Mouse (Mus musculus): ENCODE measurements around the gene Dnah11. TPM values are rescaled to one million over a fixed set of nuclear protein-coding genes. Genes with fewer than 3 reads are reported as not detected.
A peak's percentile ranks its signal among the peaks of the same experiment; 100 is the strongest.

Dnah11 gene
- polyA plus RNA-seq (2011; ENCODE audit: insufficient read depth, insufficient read length, low replicate concordance, missing spikeins): not detected in 2 replicates

DNA sequence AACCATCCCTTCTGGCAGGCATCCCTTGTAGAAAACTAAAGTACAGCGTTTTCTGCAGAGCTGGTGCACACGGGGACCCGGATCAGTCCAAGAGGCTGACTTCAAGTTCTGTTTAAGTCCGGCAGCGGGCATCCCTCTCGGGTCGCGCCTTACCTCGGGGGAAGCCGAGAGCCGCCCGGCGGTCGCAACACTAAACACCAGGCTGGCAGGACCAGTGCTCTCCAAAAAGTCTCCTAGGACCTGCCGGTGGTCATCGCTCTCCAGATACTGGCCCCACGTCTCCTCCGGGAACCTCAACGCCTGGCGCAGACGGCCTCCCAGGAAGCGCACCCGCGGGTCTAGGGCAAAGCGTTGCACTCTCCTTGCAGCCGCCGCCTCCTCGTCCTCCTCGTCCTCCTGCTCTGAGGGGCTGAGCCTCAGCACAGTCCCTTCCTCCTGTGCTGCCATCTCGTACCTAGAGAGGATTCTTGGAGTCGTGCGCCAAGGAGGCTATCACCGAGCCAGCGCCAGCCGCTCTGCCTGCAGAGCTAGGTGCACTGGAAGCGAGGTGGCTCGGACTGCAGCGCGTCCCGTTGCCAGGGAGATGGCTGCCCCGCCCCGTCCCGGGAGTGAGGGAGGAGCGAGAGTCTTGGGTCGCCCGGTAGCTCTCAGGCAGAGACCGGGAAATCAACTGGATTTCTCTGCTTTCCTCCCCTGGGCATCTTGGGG lies at the start of gene Dnah11:
TSS of gene Dnah11 (minus strand) at position 658 of the 708 bp plus-strand sequence.
- WGBS: under 1% methylated on average over 47 of the region's 47 CpGs
- no peak within 1 kb of the TSS for H3K27ac ChIP-seq (ENCODE audit: control insufficient read depth, insufficient read depth, low read depth, low read length, poor library complexity)
- no peaks in the 10 kb centered on the region for H3K4me1 ChIP-seq (ENCODE audit: control insufficient read depth, insufficient read depth, low read length)
- no peak for TF ChIP-seq POLR2A (IDR thresholded peaks at IDR 0.05; ENCODE audit: borderline replicate concordance, control insufficient read depth, low read depth, low read length)
- no peak for TF ChIP-seq CTCF (IDR thresholded peaks at IDR 0.05; ENCODE audit: control insufficient read depth, insufficient read depth, low read length)
- peak within 1 kb of the TSS; percentile 37 for H3K4me3 ChIP-seq (replicated peaks; ENCODE audit: control insufficient read depth, low read depth, low read length)

DNA sequence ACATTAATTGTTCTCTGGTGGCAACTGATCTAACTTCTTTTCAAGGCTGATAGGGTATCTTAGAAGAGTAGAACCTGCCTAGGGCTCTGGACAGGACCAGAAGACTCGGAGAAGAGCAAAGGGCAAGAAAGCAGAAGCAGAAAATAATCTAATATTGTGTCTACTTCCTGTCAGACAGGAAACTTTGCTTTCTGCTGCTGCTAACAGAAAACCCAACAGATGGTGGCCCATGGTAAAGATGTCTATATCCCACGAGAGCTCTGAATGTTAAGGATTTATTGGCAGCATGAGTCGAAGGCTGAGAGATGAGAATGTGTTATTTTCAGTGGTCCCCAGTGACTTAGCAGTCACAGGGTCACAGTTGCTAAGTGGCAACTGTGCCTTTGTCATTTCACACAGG lies 22.3 kb upstream of the Dnah11 start:
- Histone ChIP-seq H3K4me1 (ENCODE audit: control insufficient read depth, insufficient read depth, low read length) (no peaks in the 10 kb centered on the region; the same call in 1 of the 2 replicates), H3K27ac (ENCODE audit: control insufficient read depth, insufficient read depth, low read depth, low read length, poor library complexity) (no peak overlapping the region), H3K4me3 (replicated peaks; ENCODE audit: control insufficient read depth, low read depth, low read length) (no peak overlapping the region)
- TF ChIP-seq POLR2A (IDR thresholded peaks at IDR 0.05; ENCODE audit: borderline replicate concordance, control insufficient read depth, low read depth, low read length): no peak
- TF ChIP-seq CTCF (IDR thresholded peaks at IDR 0.05; ENCODE audit: control insufficient read depth, insufficient read depth, low read length): no peak
- WGBS: under 1% methylated on average over 3 of the region's 3 CpGs

DNA sequence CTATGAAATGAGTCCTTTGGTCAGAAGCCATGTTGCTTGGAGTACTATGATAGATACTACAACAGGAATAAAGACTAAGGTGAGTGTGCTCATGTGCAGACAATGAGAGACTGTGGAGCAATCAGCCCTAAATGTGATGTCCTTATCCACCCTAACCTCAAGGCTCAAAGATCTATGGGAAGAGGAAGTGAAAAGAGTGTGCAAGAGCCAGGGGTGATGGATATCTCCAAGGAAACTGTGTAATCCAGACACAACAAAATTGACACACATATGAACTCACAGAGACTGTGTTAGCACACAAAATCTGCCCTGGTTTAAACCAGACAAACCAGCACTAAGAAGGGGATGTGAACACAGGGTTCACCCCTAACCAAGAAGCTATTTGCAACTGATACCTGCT lies 21.2 kb upstream of the Dnah11 start:
- Histone ChIP-seq H3K4me1 (ENCODE audit: control insufficient read depth, insufficient read depth, low read length) (no peaks in the 10 kb centered on the region; the same call in 1 of the 2 replicates), H3K4me3 (replicated peaks; ENCODE audit: control insufficient read depth, low read depth, low read length) (no peak overlapping the region), H3K27ac (ENCODE audit: control insufficient read depth, insufficient read depth, low read depth, low read length, poor library complexity) (no peak overlapping the region)
- no peak for TF ChIP-seq POLR2A (IDR thresholded peaks at IDR 0.05; ENCODE audit: borderline replicate concordance, control insufficient read depth, low read depth, low read length)
- no peak for TF ChIP-seq CTCF (IDR thresholded peaks at IDR 0.05; ENCODE audit: control insufficient read depth, insufficient read depth, low read length)

DNA sequence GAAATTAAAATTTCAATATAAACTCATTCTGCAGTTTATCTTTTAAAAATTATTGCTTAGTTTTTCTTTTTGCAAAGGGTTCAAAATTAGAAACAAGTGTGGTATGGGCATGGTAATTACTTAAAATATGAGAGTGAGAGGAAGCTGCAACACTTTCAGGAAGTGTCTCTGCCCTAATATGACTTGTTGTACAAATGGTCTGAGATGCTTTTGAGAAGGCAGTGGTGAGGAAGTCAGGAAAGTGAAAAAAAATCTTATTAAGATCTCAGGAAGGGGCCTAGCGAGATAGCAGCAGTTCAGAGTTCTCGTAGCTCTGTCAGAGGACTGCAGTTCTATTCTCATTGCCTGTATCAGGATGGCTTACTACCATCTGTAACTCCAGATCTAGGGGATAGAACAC lies 13.3 kb upstream of the Dnah11 start:
- no peak overlapping the region for H3K4me3 ChIP-seq (replicated peaks; ENCODE audit: control insufficient read depth, low read depth, low read length)
- TF ChIP-seq CTCF (IDR thresholded peaks at IDR 0.05; ENCODE audit: control insufficient read depth, insufficient read depth, low read length) (no peak), POLR2A (IDR thresholded peaks at IDR 0.05; ENCODE audit: borderline replicate concordance, control insufficient read depth, low read depth, low read length) (no peak)
- H3K27ac ChIP-seq (ENCODE audit: control insufficient read depth, insufficient read depth, low read depth, low read length, poor library complexity): no peak overlapping the region
- 8% methylated on average over 2 of the region's 2 CpGs for WGBS
- no peaks in the 10 kb centered on the region for H3K4me1 ChIP-seq (ENCODE audit: control insufficient read depth, insufficient read depth, low read length)

DNA sequence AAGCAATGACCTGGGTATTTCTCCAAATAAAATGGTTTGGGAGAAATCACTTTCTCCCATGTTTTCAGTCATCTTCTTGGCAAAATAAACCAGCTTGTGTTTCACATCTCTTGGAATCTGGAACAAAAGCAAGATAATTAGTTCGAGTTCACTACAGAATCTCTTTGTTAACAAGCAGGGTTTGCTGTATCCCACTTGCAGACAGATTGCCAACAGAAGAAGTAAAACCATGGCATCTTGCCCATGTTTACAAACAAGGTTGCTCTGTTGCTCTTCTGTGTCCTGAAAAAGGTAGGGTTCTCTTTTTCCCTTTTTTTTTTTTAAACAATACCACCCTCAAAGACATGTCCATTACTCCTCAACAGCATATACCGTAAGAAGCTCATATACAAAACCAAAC lies 2.3 kb downstream of the Dnah11 start:
- Histone ChIP-seq H3K4me1 (ENCODE audit: control insufficient read depth, insufficient read depth, low read length) (no peaks in the 10 kb centered on the region), H3K4me3 (replicated peaks; ENCODE audit: control insufficient read depth, low read depth, low read length) (no peak overlapping the region), H3K27ac (ENCODE audit: control insufficient read depth, insufficient read depth, low read depth, low read length, poor library complexity) (no peak overlapping the region)
- 66% methylated on average over 2 of the region's 2 CpGs for WGBS
- TF ChIP-seq CTCF (IDR thresholded peaks at IDR 0.05; ENCODE audit: control insufficient read depth, insufficient read depth, low read length): no peak
- TF ChIP-seq POLR2A (IDR thresholded peaks at IDR 0.05; ENCODE audit: borderline replicate concordance, control insufficient read depth, low read depth, low read length): no peak

DNA sequence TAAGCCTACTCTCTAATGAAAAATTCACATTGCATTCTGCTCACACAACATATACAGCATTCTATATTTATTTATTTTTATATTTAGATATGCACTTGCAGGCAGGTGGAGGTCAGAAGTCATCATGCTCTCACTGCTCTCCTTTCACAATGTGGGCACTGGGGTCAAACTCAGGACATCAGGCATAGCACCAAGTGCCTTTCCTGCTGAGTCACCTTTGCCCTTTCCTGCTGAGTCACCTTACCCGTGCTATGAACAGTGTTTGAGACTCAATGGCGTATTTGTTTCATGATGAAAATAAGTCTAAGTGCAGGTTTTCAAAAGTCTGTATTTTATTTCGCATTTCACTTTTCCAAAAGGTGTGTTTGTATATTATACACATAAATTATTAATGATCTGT lies 9.3 kb downstream of the Dnah11 start:
- no peak overlapping the region for H3K27ac ChIP-seq (ENCODE audit: control insufficient read depth, insufficient read depth, low read depth, low read length, poor library complexity)
- 48% methylated on average over 3 of the region's 3 CpGs for WGBS
- H3K4me1 ChIP-seq (ENCODE audit: control insufficient read depth, insufficient read depth, low read length): no peaks in the 10 kb centered on the region; the same call in 1 of the 2 replicates
- TF ChIP-seq CTCF (IDR thresholded peaks at IDR 0.05; ENCODE audit: control insufficient read depth, insufficient read depth, low read length) (no peak), POLR2A (IDR thresholded peaks at IDR 0.05; ENCODE audit: borderline replicate concordance, control insufficient read depth, low read depth, low read length) (no peak)
- no peak overlapping the region for H3K4me3 ChIP-seq (replicated peaks; ENCODE audit: control insufficient read depth, low read depth, low read length)

DNA sequence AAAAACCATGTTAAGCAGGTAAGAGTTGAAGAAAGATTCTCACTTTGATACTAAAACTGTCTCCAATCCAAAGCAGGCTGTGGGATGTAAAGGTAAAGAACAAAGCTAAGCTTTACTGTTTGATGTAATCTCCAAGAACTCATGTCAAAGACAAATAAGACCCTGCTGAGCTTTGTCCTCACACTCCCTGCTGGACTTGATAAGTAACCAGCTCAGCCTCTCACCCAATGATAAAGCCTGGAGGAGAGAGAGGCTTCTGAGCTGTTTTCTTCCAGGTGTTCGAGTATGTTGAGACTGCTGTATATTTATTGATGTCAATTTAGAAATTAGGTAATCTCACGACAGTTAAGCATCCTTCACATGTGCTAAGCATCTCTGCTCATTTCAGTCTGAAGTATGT lies 11.2 kb downstream of the Dnah11 start:
- TF ChIP-seq CTCF (IDR thresholded peaks at IDR 0.05; ENCODE audit: control insufficient read depth, insufficient read depth, low read length) (no peak), POLR2A (IDR thresholded peaks at IDR 0.05; ENCODE audit: borderline replicate concordance, control insufficient read depth, low read depth, low read length) (no peak)
- Histone ChIP-seq H3K4me3 (replicated peaks; ENCODE audit: control insufficient read depth, low read depth, low read length) (no peak overlapping the region), H3K4me1 (ENCODE audit: control insufficient read depth, insufficient read depth, low read length) (no peaks in the 10 kb centered on the region; the same call in 1 of the 2 replicates), H3K27ac (ENCODE audit: control insufficient read depth, insufficient read depth, low read depth, low read length, poor library complexity) (no peak overlapping the region)
- 77% methylated on average over 2 of the region's 2 CpGs for WGBS

DNA sequence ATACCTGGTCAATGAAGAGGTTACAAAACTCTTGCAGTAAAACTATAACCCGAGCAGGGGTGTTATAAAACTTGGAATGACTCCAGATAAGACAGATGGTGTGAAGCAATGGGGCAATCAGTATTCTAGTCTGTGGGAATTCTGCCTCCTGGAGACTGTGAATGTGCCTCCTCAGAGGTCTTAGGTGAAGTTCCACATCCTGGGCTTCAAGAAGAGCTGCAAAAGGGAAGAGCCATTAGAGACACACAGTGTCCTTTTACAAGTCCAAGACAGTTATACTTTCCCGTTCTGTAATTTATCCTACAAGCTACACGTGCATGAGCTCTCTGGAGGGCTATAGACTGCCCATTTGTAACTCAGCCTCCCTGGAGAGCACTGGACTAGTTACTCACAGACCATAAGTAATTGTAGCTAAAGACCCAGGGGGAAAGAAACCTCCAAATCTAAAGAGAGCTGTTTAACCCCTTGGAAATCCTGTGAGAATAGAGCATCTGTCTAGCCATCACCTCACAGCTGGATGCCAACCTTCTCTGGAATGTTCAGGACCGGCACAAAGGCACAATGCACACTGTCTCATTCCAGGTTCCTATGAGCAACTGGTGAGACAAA lies 11.9 kb downstream of the Dnah11 start:
- TF ChIP-seq POLR2A (IDR thresholded peaks at IDR 0.05; ENCODE audit: borderline replicate concordance, control insufficient read depth, low read depth, low read length): no peak
- TF ChIP-seq CTCF (IDR thresholded peaks at IDR 0.05; ENCODE audit: control insufficient read depth, insufficient read depth, low read length): no peak
- Histone ChIP-seq H3K27ac (ENCODE audit: control insufficient read depth, insufficient read depth, low read depth, low read length, poor library complexity) (no peak overlapping the region), H3K4me3 (replicated peaks; ENCODE audit: control insufficient read depth, low read depth, low read length) (no peak overlapping the region), H3K4me1 (ENCODE audit: control insufficient read depth, insufficient read depth, low read length) (no peaks in the 10 kb centered on the region; the same call in 1 of the 2 replicates)
- 66% methylated on average over 4 of the region's 4 CpGs for WGBS
